Mouse (Mus musculus) CH12.LX (cell line): Measurements from ENCODE around the gene Agxt. TPM values are rescaled to one million over a fixed set of nuclear protein-coding genes. Genes with fewer than 3 reads are reported as not detected.

ENCODE experiments used
- DNase-seq: peaks from one replicate; pipeline ENCODE4 v3.0.0-alpha.2; 2013; ENCODE audit errors: extremely low read depth
- H3K27ac ChIP-seq: 2 replicates; pipeline ENCODE4 v1.5.1; 2012; ENCODE audit warnings: low read depth, mild to moderate bottlenecking, control low read depth, moderate library complexity; ENCODE audit not compliant: insufficient read depth
- H3K27me3 ChIP-seq: replicated peaks from 2 replicates; pipeline ENCODE3; 2012; ENCODE audit warnings: inconsistent platforms
- H3K36me3 ChIP-seq, 2 experiments: replicated peaks in 1 of 2; 2 replicates each; pipeline versions ENCODE3 to v1.6.1; 2012; ENCODE audit warnings: inconsistent platforms in 1 of 2, low read length in 1 of 2, mild to moderate bottlenecking in 1 of 2, mixed read lengths in 1 of 2, moderate library complexity in 1 of 2; ENCODE audit not compliant: control insufficient read depth in 1 of 2, insufficient read depth in 1 of 2
- H3K4me1 ChIP-seq, 2 experiments: 2 replicates each; pipeline ENCODE4 v1.6.1; 2012; ENCODE audit warnings: inconsistent platforms in 1 of 2, moderate library complexity in 1 of 2; ENCODE audit not compliant: insufficient read depth in 2 of 2, control insufficient read depth in 1 of 2
- H3K4me2 ChIP-seq: 2 replicates; pipeline ENCODE4 v1.6.1; 2012; ENCODE audit warnings: low read depth, mild to moderate bottlenecking, control low read depth; ENCODE audit not compliant: poor library complexity, insufficient read depth, severe bottlenecking
- H3K4me3 ChIP-seq, 3 experiments: fragments of 150-350 bp in 1 of 3; sonication (generic) in 1 of 3; replicated peaks in 1 of 3; 2 replicates each; pipeline versions ENCODE3 to v1.5.1; 2011 to 2012; ENCODE audit warnings: low read depth in 2 of 3, low read length in 2 of 3, mild to moderate bottlenecking in 2 of 3, moderate library complexity in 2 of 3, control low read depth in 1 of 3, improper control_type of control experiment in 1 of 3, inconsistent platforms in 1 of 3, mixed read lengths in 1 of 3; ENCODE audit not compliant: poor library complexity in 1 of 3
- H3K79me2 ChIP-seq: replicated peaks from 2 replicates; pipeline ENCODE4 v1.6.1; 2012; ENCODE audit warnings: mild to moderate bottlenecking, moderate library complexity; ENCODE audit not compliant: control insufficient read depth, poor library complexity, insufficient read depth, severe bottlenecking; ENCODE audit errors: extremely low read depth
- H3K9ac ChIP-seq: 2 replicates; pipeline ENCODE4 v1.6.1; 2012; ENCODE audit warnings: low read depth, mild to moderate bottlenecking, control low read depth, moderate library complexity; ENCODE audit not compliant: insufficient read depth
- H3K9me3 ChIP-seq: replicated peaks from 2 replicates; pipeline ENCODE3; 2012; ENCODE audit warnings: low read length, inconsistent platforms, mixed read lengths
- CHD1 ChIP-seq: IDR thresholded peaks from 2 replicates; pipeline ENCODE4 v1.6.1; 2012; ENCODE audit warnings: low read depth, low read length, improper control_type of control experiment, inconsistent platforms
- IRF4 ChIP-seq: IDR thresholded peaks from 2 replicates; pipeline ENCODE4 v1.6.1; 2014; ENCODE audit warnings: low read depth, mild to moderate bottlenecking, inconsistent platforms, low read length, improper control_type of control experiment
- MAX ChIP-seq: IDR thresholded peaks from 2 replicates; pipeline ENCODE4 v1.6.1; 2011; ENCODE audit warnings: low read length, improper control_type of control experiment
- MAZ ChIP-seq: IDR thresholded peaks from 2 replicates; pipeline ENCODE4 v1.6.1; 2012; ENCODE audit warnings: low read depth, mild to moderate bottlenecking, inconsistent platforms, low read length, improper control_type of control experiment, moderate library complexity
- MEF2A ChIP-seq: IDR thresholded peaks from 2 replicates; pipeline ENCODE4 v1.6.1; 2014; ENCODE audit warnings: low read depth, mild to moderate bottlenecking, inconsistent platforms, low read length, improper control_type of control experiment, borderline replicate concordance
- POLR2AphosphoS2 ChIP-seq: IDR thresholded peaks from 2 replicates; pipeline ENCODE4 v1.6.1; 2011; ENCODE audit warnings: low read depth, low read length, improper control_type of control experiment
- RAD21 ChIP-seq: IDR thresholded peaks from 2 replicates; pipeline ENCODE4 v1.6.1; 2011; ENCODE audit warnings: low read depth, mild to moderate bottlenecking, low read length, improper control_type of control experiment, moderate library complexity
- SMC3 ChIP-seq: IDR thresholded peaks from 2 replicates; pipeline ENCODE4 v1.6.1; 2011; ENCODE audit warnings: low read depth, low read length, improper control_type of control experiment
- TBP ChIP-seq: conservative IDR thresholded peaks from 2 replicates; pipeline ENCODE4 v1.6.1; 2011; ENCODE audit warnings: low read depth, low read length, improper control_type of control experiment
- TCF12 ChIP-seq: IDR thresholded peaks from 2 replicates; pipeline ENCODE4 v1.6.1; 2014; ENCODE audit warnings: low read depth, mild to moderate bottlenecking, inconsistent platforms, low read length, improper control_type of control experiment
- USF2 ChIP-seq: conservative IDR thresholded peaks from 2 replicates; pipeline ENCODE4 v1.6.1; 2011; ENCODE audit warnings: low read depth, low read length, improper control_type of control experiment
- ZKSCAN1 ChIP-seq: IDR thresholded peaks from 2 replicates; pipeline ENCODE4 v1.6.1; 2012; ENCODE audit warnings: low read depth, inconsistent platforms, low read length, improper control_type of control experiment, borderline replicate concordance
- ZMIZ1 ChIP-seq: IDR thresholded peaks from 2 replicates; pipeline ENCODE4 v1.6.1; 2012; ENCODE audit warnings: low read depth, mild to moderate bottlenecking, inconsistent platforms, low read length, improper control_type of control experiment
- ZNF384 ChIP-seq: IDR thresholded peaks from 2 replicates; pipeline ENCODE4 v1.6.1; 2012; ENCODE audit warnings: low read depth, low read length, improper control_type of control experiment, inconsistent platforms
- dilution Hi-C: fragments of 300-500 bp; cut with MboI; formaldehyde crosslinking; loops from 2 replicates; pipeline ENCODE4 v1.14.3; 2020; ENCODE audit warnings: low sequenced_read_pairs; ENCODE audit not compliant: extremely low pct_unique_long_range_greater_than_20kb, extremely low pct_ligation_motif_present
- in situ Hi-C: fragments of 300-500 bp; cut with MboI; formaldehyde crosslinking; loops from 3 replicates; pipeline ENCODE4 v1.14.3; 2019; ENCODE audit warnings: low sequenced_read_pairs, low pct_ligation_motif_present, low pct_unique_long_range_greater_than_20kb, mixed read lengths
- polyA plus RNA-seq: library from polyadenylated mRNA; unstranded; fragments of >175 nt; gene quantifications from 2 replicates; pipeline ENCODE4 v1.2.1, GENCODE M21; 2012; ENCODE audit warnings: low read depth; ENCODE audit not compliant: insufficient read length
- total RNA-seq, 2 experiments: library from RNA; depleted of rRNA; stranded (reverse); fragments of 300-350 nt in 1 of 2; fragments of >200 nt in 1 of 2; gene quantifications; 2 replicates each; pipeline ENCODE4 v1.2.3; 2012 to 2014

Gene Agxt
- total and polyA plus RNA-seq, 3 experiments = not detected

- dilution Hi-C loops = no loop called here
Observed at GRCm38 (mm10) chr1:93142871-93143270, 7.8 kb downstream of the Agxt start.

GRCm38 (mm10) chr1:93144176-93144575 lies 9.1 kb downstream of the Agxt start:
- in situ Hi-C loops = no loop called here
- no peaks in the 10 kb centered on the region for H3K36me3 ChIP-seq
- no peak for TF ChIP-seq CHD1
- no peak for TF ChIP-seq TCF12
- TF ChIP-seq SMC3 = no peak
- TF ChIP-seq ZKSCAN1 = no peak
- no peak for TF ChIP-seq IRF4
- no peak for TF ChIP-seq TBP
- TF ChIP-seq ZMIZ1 = no peak
- TF ChIP-seq, all 38 proteins: peak for 0
- no peak overlapping the region for H3K9ac ChIP-seq
- no peaks in the 10 kb centered on the region for H3K9me3 ChIP-seq
- peaks cover 94% of the 10 kb centered on the region for H3K27me3 ChIP-seq
- no peaks in the 10 kb centered on the region for H3K4me1 ChIP-seq
- no peaks in the 10 kb centered on the region for H3K79me2 ChIP-seq
- no peak overlapping the region for H3K27ac ChIP-seq
- H3K4me3 ChIP-seq = no peak overlapping the region
- no peak overlapping the region for H3K4me2 ChIP-seq
- DNase-seq = no peak
- dilution Hi-C loops = no loop called here

More at GRCm38 (mm10) chr1:93142871-93143270, 7.8 kb downstream of the Agxt start:
- TF ChIP-seq MAZ = no peak
- TF ChIP-seq POLR2AphosphoS2 = no peak
- no peak for TF ChIP-seq MAX
- TF ChIP-seq USF2 = no peak
- TF ChIP-seq ZNF384 = no peak
- TF ChIP-seq MEF2A = no peak
- no peak for TF ChIP-seq RAD21
- H3K79me2 ChIP-seq = no peaks in the 10 kb centered on the region
- H3K4me1 ChIP-seq = no peaks in the 10 kb centered on the region
- no peak overlapping the region for H3K4me2 ChIP-seq
- no peak overlapping the region for H3K27ac ChIP-seq
- no peaks in the 10 kb centered on the region for H3K9me3 ChIP-seq
- no peaks in the 10 kb centered on the region for H3K36me3 ChIP-seq
- H3K27me3 ChIP-seq = peaks cover 94% of the 10 kb centered on the region
- in situ Hi-C loops = no loop called here
- H3K9ac ChIP-seq = no peak overlapping the region
- H3K4me3 ChIP-seq = no peak overlapping the region
- no peak for DNase-seq
